16 mouse cellular contexts compared by ENCODE assay signal in the genomic region with DNA sequence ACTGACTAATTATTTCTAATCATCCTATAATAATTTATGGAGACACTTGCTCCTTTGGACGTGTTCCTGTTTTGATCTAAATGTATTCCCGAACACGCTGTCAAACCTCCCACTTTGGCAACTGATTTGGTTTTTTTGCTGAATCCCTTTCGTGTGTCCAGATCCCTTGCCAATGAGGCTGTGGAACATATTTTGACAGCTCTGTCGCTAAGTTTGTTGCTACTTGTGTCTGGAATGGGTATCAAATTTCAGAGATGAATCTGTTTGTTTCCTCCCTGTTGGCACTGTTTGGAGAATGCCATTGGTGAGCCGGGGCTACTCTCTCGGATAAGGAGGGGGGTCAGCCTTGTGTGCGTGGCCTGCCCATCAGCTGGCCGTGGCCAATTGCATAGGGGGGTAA.
DNase-seq lines count a peak whose midpoint lies in the region; ATAC-seq and TF ChIP-seq lines count a peak whose summit lies in the region.
"Had no signal": no experiment of that assay in that cellular context is flagged by ENCODE, and none has a peak within 500 bp of the region (broad histone marks: within the 10 kb centered on the region; RNA-seq: fewer than 3 reads in every experiment).

No protein-coding gene starts in this region.

- intact Hi-C loops in gastrocnemius, postnatal 14 days (cut with DNase I; ENCODE audit: low total_unique reads), result no loop called here

- TF ChIP-seq CTCF in lung, postnatal 0 days (IDR thresholded peaks at IDR 0.05), result no peak

- H3K9me3 ChIP-seq in lung, postnatal 0 days (ENCODE audit: low read length), result no peaks in the 10 kb centered on the region
- H3K9me3 ChIP-seq in embryonic facial prominence, embryonic 10.5 days, result no peaks in the 10 kb centered on the region
- H3K9me3 ChIP-seq: embryonic facial prominence, embryonic 15.5 days; heart, embryonic 12.5 days; limb, embryonic 15.5 days; midbrain, embryonic 13.5 days had no signal

- H3K4me1 ChIP-seq in lung, postnatal 0 days (ENCODE audit: insufficient read depth, low read depth, low read length), result no peaks in the 10 kb centered on the region
- H3K4me1 ChIP-seq in embryonic facial prominence, embryonic 10.5 days, result peaks cover 4% of the 10 kb centered on the region; the same call in 1 of the 2 replicates
- H3K4me1 ChIP-seq: embryonic facial prominence, embryonic 15.5 days; heart, embryonic 12.5 days; limb, embryonic 15.5 days; midbrain, embryonic 13.5 days had no signal

- ATAC-seq in frontal cortex, adult (ENCODE audit: low TSS enrichment), result no peak
- no peak for ATAC-seq in lung, postnatal 0 days
- ATAC-seq: midbrain, embryonic 13.5 days had no signal

- no peak overlapping the region for H3K27ac ChIP-seq in lung, postnatal 0 days (ENCODE audit: low read length)
- H3K27ac ChIP-seq in embryonic facial prominence, embryonic 10.5 days (replicated peaks), result no peak overlapping the region
- H3K27ac ChIP-seq: embryonic facial prominence, embryonic 15.5 days; limb, embryonic 15.5 days; midbrain, embryonic 13.5 days; stomach, postnatal 0 days had no signal

- H3K27me3 ChIP-seq in lung, postnatal 0 days (replicated peaks; ENCODE audit: insufficient read depth, low read length), result no peaks in the 10 kb centered on the region
- H3K27me3 ChIP-seq in embryonic facial prominence, embryonic 10.5 days (replicated peaks; ENCODE audit: low read depth, poor library complexity, severe bottlenecking), result no peaks in the 10 kb centered on the region
- H3K27me3 ChIP-seq: embryonic facial prominence, embryonic 15.5 days; heart, embryonic 12.5 days; limb, embryonic 15.5 days; midbrain, embryonic 13.5 days had no signal

- DNase-seq in frontal cortex, postnatal 36 days (ENCODE audit: low spot score in 2 of 2), result peak; percentile 4 to 32
- peak; percentile 44 for DNase-seq in lung, postnatal 0 days (ENCODE audit: low spot score)
- no peak for DNase-seq in lung, postnatal 4 days
- peak; percentile 61 for DNase-seq in brain, embryonic 18.5 days (ENCODE audit: low read depth, low spot score)
- DNase-seq in layer of hippocampus, adult 9-10 months (ENCODE audit: low spot score), result peak; percentile 21
- DNase-seq in embryonic facial prominence, embryonic 10.5 days (ENCODE audit: low spot score), result no peak
- no peak for DNase-seq in gastrocnemius, postnatal 14 days
- DNase-seq: kidney, adult 18-20 months; kidney, postnatal 25 days; thymus, postnatal 14 days had no signal

- H3K4me3 ChIP-seq in lung, postnatal 0 days (ENCODE audit: low read depth, low read length), result no peak overlapping the region
- no peak overlapping the region for H3K4me3 ChIP-seq in embryonic facial prominence, embryonic 10.5 days
- H3K4me3 ChIP-seq: embryonic facial prominence, embryonic 15.5 days; heart, embryonic 12.5 days; limb, embryonic 15.5 days; midbrain, embryonic 13.5 days had no signal

- no peak for TF ChIP-seq EP300 in lung, postnatal 0 days (IDR thresholded peaks at IDR 0.05)

- H3K36me3 ChIP-seq in lung, postnatal 0 days (ENCODE audit: insufficient read depth, low read length), result no peaks in the 10 kb centered on the region
- no peaks in the 10 kb centered on the region for H3K36me3 ChIP-seq in embryonic facial prominence, embryonic 10.5 days (replicated peaks)
- H3K36me3 ChIP-seq: embryonic facial prominence, embryonic 15.5 days; heart, embryonic 12.5 days; limb, embryonic 15.5 days; midbrain, embryonic 13.5 days had no signal

- H3K4me2 ChIP-seq in lung, postnatal 0 days (replicated peaks; ENCODE audit: low read depth, low read length), result no peak overlapping the region
- H3K4me2 ChIP-seq: embryonic facial prominence, embryonic 15.5 days; heart, embryonic 12.5 days; limb, embryonic 15.5 days; midbrain, embryonic 13.5 days had no signal

- 58% methylated on average over 9 of the region's 9 CpGs for WGBS in lung, postnatal 0 days
- 77% methylated on average over 9 of the region's 9 CpGs for WGBS in embryonic facial prominence, embryonic 10.5 days

- no peak overlapping the region for H3K9ac ChIP-seq in lung, postnatal 0 days (replicated peaks; ENCODE audit: low read depth)
- H3K9ac ChIP-seq: embryonic facial prominence, embryonic 15.5 days; heart, embryonic 12.5 days; limb, embryonic 15.5 days; midbrain, embryonic 13.5 days had no signal

Comparison
In these comparisons a context has a peak if more than half of its experiments do, and no peak if none do; other contexts are left out.
1. DNase-seq: peak in frontal cortex, postnatal 36 days (2 of 2), lung, postnatal 0 days (single experiment), brain, embryonic 18.5 days (single experiment) and layer of hippocampus, adult 9-10 months (single experiment); none in lung, postnatal 4 days (0 of 2), embryonic facial prominence, embryonic 10.5 days (single experiment) and gastrocnemius, postnatal 14 days (single experiment).